Mouse (Mus musculus) layer of hippocampus, adult 11-12 months (tissue): ENCODE data around the gene Ptgs2.

ENCODE experiments used
- DNase-seq: peaks from one replicate; pipeline ENCODE4 v3.0.0; 2022; ENCODE audit warnings: low spot score

Gene Ptgs2

GRCm38 (mm10) chr1:150099790-150100333 lies at the start of gene Ptgs2:
Ptgs2 (plus strand) TSS chr1:150100031.
- DNase-seq: peak; percentile 54

DNA sequence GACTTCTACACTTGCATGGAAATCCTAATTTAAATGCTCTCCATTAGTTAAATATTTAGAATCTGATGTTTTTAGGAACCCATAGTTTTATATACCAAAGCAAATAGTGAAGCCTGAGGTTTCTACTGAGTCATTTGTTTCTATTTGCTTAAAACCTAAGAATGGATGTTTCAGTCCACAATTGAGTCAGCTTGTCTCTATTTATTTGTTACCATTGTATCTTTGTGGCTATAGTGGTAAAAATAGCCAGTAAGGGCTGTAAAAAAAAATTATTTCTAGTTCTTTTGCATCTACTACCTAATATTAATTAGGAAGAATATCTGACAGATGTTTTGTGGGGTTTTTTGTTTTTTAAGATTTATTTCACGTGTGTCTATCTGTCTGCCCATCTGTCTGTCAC lies 49.6 kb upstream of the Ptgs2 start:
- DNase-seq: no peak

DNA sequence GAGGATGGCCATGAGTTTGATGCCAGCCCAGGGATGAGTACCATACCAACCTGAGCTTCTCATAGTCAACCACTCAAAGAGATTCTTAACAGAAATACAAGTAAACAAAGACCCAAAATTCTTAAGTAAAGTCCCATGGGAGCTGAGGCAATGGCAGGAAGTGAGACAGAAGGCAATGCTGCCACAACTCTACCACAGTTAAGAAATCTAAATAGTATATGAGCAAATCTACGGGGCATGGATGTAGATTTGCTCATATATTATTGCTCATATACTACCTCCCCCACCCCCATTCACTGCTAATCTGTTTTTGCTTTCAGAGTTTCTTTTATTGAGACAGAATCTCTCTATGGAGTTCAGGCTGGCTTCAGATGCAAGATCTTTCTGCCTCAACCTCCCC lies 34.1 kb upstream of the Ptgs2 start:
- DNase-seq: no peak

- no peak for DNase-seq
Measured at GRCm38 (mm10) chr1:150072880-150073279, 27.0 kb upstream of the Ptgs2 start.

GRCm38 (mm10) chr1:150074609-150075008 lies 25.2 kb upstream of the Ptgs2 start:
- no peak for DNase-seq

DNA sequence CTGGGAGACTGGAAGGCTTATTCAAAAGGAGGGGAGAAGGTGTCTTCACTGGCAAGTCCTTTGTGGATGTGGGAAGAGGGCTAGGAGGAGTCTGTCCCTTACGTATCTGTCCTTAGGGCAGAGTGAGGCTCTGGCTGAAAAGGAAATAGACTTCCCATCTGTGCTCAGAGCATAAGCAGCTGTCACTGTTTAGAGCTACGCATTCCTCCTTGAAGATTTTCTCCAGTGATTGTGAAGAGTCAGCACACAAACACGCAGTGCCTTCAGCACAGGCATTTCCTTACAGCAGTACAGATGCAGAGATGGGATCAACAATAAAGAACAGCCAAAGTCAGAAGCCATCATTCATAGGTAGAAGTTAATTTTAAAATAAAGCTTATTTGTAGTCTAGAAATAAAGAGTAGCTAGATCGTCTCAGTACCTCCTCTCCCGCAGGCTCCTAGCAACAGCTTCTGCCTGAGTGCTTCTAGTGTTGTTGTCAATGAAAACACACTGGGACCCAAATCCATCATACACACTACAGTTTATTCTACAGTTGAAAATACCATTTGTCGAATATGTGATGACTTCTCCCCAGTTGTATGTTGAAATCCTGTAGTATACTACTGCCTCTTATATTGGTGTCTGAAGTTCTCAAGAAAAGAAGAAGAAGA lies 10.7 kb upstream of the Ptgs2 start:
- no peak for DNase-seq

- no peak for DNase-seq
Measured at GRCm38 (mm10) chr1:150090229-150090628, 9.6 kb upstream of the Ptgs2 start.

DNA sequence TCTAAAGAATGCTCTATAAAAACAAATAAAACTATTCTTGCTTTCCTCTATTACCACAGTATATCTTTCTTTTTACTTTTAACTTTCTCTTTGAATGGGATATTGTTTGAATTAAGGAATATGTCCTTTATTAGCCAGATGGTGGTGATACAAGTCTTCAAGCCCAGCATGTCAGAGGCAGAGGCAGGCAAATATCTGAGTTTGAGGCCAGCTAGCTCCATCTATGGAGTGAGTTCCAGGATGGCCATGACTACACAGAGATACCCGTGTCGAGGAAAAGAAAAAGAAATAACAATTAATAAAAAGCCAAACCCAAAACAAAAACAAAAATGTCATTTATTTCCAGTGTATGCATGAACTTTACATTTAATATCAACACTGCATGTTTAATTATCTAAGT lies 2.8 kb upstream of the Ptgs2 start:
- DNase-seq: no peak

DNA sequence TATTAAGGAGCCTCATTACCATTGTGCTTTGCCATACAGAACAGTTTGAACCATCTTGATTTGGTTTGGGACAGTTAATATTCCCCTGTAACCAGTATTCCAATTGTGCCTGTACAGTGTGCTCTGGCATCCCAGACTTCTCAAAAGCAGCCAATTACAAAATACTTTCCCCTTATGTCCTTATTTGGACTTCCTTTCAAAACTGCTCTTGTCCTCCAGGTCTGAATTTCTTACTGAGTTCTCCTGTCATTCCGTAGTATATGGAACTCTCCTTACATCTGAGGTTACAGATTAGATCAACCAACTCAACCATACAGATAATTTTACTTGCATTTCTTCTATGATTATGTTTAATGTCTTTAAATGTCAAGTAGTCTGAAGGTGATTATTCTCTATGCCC lies 2.1 kb upstream of the Ptgs2 start:
- no peak for DNase-seq

DNA sequence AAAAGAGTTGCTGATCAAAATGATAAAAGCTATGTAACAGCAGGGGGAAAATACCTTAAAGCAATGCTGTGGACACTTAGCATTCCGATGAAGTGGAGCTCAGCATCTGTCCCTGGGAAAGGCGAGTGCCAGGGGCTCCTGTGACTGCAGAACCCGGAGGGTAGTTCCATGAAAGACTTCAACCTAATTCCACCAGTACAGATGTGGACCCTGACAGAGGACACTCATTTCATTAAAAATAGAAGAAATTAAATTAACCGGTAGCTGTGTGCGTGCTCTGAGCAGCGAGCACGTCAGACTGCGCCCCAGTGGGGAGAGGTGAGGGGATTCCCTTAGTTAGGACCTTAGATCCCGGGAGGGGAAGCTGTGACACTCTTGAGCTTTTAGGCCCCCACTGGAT lies 457 bp upstream of the Ptgs2 start:
- no peak for DNase-seq

DNA sequence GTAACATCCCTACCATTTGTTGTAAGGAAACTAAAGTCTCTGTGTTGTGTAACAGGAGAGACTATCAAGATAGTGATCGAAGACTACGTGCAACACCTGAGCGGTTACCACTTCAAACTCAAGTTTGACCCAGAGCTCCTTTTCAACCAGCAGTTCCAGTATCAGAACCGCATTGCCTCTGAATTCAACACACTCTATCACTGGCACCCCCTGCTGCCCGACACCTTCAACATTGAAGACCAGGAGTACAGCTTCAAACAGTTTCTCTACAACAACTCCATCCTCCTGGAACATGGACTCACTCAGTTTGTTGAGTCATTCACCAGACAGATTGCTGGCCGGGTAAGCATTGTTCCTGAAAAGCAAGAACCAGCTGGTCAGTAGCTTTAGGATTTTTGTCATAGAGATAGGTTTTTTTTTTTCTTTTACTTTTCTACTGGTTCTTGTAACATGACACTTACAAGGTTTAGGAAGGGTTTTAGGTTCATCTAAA lies 4.4 kb downstream of the Ptgs2 start:
- DNase-seq: no peak

GRCm38 (mm10) chr1:150106736-150107135 lies 6.9 kb downstream of the Ptgs2 start:
- DNase-seq: no peak

DNA sequence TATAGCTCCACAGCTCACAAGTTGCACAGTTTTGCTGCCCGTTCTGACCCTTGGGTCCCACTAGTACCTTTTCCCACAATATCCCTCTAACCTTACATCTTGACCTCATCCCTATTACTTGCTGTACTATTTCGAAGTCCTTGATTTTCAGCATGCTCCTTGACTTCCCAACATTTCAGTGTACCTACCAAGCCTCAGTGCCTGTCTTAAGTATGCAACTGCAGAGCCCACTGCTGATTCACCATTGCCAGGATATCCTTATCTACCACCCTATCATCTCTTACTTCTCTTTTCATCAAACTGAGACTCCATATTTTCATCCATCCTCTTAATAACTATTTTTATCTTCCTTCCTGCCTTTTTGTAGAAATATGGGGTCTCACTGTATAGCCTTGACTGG lies 9.8 kb downstream of the Ptgs2 start:
- DNase-seq: no peak

DNA sequence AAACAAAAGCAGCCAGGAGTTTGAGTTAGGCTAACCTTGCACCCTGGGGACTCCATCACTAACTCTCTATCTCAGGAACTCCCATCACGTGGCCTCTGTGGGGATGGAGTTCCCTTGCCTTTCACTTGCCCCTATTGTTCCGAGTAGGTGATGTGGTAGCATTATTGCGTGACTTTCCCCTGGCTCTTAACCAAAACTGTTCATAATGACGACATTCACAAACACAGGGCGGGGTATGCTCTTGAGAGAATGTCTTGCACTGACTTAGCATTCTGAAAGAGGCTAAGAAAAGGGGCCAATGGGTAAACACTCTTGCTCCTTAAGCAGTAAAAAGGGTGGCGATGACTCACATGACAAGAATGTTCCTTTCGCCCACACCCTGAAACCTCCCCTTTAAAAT lies 15.5 kb downstream of the Ptgs2 start:
- no peak for DNase-seq

GRCm38 (mm10) chr1:150118352-150118751 lies 18.5 kb downstream of the Ptgs2 start:
- no peak for DNase-seq

DNA sequence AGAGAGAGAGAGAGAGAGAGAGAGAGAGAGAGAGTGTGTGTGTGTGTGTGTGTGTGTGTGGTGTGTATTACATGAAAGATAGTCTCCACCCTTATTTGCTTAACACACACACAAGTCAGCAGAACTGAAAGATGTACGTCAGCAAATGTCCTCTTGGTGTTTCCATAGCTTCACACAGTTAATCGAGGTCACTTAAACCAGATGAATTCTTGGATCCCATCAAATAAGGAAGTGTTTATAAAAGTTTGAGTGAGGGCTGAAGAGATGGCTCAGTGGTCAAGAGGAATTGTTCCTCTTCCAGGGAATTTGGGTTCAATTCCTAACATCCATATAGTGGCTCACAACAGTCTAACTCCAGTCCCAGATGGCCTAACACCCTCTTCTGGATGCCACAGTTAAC lies 25.7 kb downstream of the Ptgs2 start:
- no peak for DNase-seq

GRCm38 (mm10) chr1:150130070-150130469 lies 30.2 kb downstream of the Ptgs2 start:
- DNase-seq: no peak

- no peak for DNase-seq
Measured at GRCm38 (mm10) chr1:150130586-150131275, 30.9 kb downstream of the Ptgs2 start.

- no peak for DNase-seq
Measured at GRCm38 (mm10) chr1:150135350-150135749, 35.5 kb downstream of the Ptgs2 start.

DNA sequence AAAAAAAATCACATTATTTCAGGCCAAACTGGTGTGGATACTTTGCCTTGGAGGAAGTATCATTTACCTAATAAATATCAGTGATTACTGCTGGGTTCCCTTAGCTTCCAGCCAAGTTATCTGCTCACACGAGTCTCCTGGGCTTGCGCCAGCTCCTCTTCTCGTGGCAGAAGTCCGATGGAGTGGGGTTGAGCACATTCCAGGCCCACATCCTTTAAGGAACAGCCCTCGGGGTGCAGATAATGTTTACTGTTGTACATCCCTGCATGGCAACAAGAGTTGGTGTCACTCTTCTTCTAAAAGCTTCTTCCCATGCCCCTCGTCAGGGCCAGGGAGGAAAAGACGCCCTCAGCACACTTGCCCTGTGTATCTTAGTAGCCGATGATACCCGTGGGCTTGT lies 39.9 kb downstream of the Ptgs2 start:
- DNase-seq: no peak

GRCm38 (mm10) chr1:150141939-150142338 lies 42.1 kb downstream of the Ptgs2 start:
- no peak for DNase-seq

DNA sequence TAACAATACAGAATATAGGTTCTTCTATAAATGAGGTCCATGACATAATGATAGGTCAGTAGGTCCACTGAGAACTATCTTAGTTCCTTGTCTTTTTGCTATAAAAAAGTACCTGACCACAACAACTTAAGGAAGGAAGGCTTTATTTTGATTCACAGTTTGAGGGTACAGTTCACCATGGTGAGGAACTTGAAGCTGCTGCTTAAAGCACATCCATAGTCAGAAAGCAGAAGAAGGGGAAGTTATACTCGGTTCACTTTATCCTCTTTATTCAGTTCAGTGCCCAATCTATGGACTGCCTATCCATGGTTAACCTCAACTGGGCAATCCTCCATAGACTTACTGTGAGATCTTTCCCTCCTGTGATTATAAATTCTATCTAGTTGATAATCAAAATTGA lies 43.7 kb downstream of the Ptgs2 start:
- DNase-seq: no peak

DNA sequence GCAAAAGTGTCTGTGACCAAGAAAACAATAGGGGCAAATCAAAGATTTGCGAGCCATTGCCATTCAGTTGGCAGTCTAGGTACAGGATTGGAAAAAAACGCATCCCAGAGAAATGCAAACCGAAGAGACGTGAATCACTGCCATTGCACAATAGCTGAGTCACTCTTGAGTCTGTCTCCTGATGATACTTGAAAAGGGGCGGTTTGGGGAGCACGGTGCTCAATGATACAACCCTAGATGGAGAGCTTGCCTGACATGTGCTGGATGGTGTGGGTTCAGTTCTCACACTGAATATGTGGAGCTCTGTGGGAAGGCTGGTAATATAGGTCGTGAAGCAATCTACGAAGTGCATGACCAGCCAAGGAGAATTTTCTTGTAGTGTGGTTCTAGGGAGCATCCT lies 45.2 kb downstream of the Ptgs2 start:
- no peak for DNase-seq

GRCm38 (mm10) chr1:150147272-150147671 lies 47.4 kb downstream of the Ptgs2 start:
- DNase-seq: no peak
